In the genomic region with DNA sequence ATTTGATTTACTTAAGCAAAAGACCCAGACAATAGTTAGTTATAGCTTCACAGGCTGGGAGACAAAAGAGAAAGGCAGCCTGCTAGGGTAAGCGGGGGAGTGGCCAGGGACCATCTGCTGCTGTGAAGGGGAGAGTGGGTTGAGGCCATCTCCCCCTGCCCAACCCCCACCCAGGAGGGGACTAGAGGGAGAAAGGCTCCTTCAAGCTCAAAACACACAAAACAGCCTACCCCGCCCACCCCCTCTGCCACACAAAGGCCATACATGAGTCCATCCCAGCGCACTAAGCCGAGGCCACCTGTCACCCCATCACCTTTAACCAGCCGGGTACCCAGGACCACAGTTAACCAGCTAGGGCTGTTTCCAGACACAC, we compare ENCODE assay signal across 8 mouse cellular contexts. TPM values are rescaled to one million over a fixed set of nuclear protein-coding genes. Genes with fewer than 3 reads are reported as not detected.
DNase-seq lines count a peak whose midpoint lies in the region; ATAC-seq lines count a peak whose summit lies in the region.

No protein-coding gene starts in this region.

- intact Hi-C loops in left cerebral cortex, postnatal 4 days (cut with DNase I): no loop called here
- intact Hi-C loops in left cerebral cortex, postnatal 36 days (cut with DNase I): no loop called here

- H3K36me3 ChIP-seq in intestine, embryonic 15.5 days: 0 out of 2 replicates have a peak, but pooled peaks cover 7% of the 10 kb centered on the region

- H3K9ac ChIP-seq in intestine, embryonic 15.5 days: no peak overlapping the region

- ATAC-seq in intestine, embryonic 15.5 days: no peak

- H3K27me3 ChIP-seq in intestine, embryonic 15.5 days (replicated peaks): no peaks in the 10 kb centered on the region

- peak overlapping the region; percentile 55 for H3K4me2 ChIP-seq in intestine, embryonic 15.5 days (replicated peaks)

- peak overlapping the region; percentile 9; the same call in 1 of the 2 replicates for H3K4me3 ChIP-seq in intestine, embryonic 15.5 days (replicated peaks)

- 55% methylated on average over 5 of the region's 5 CpGs for WGBS in intestine, embryonic 15.5 days

- H3K27ac ChIP-seq in intestine, embryonic 15.5 days: peak overlapping the region; percentile 67; the same call in 1 of the 2 replicates

- H3K9me3 ChIP-seq in intestine, embryonic 15.5 days: no peaks in the 10 kb centered on the region

- DNase-seq in left cerebral cortex, postnatal 4 days: peak; percentile 93
- no peak for DNase-seq in left cerebral cortex, postnatal 36 days (ENCODE audit: low spot score in 2 of 2)
- DNase-seq in embryo, embryonic 11.5 days (ENCODE audit: low read depth, low spot score): peak; percentile 38
- DNase-seq in retina, embryonic 14.5 days (ENCODE audit: low spot score): peak; percentile 81
- DNase-seq in testis, postnatal 14 days (ENCODE audit: low spot score): no peak
- DNase-seq in cerebellum, adult 11 months: no peak
- no peak for DNase-seq in urinary bladder, adult 2 months (ENCODE audit: low spot score)

- H3K4me1 ChIP-seq in intestine, embryonic 15.5 days (replicated peaks): peaks cover 8% of the 10 kb centered on the region

RNA-seq across cellular contexts. Expression of gene Mfng, which starts 2.3 kb away (rescaled TPM):
- total RNA-seq in left cerebral cortex, postnatal 4 days (2021): 1 to 10 TPM; 7.3 to 7.7 TPM
- total RNA-seq in left cerebral cortex, postnatal 36 days (2021): 1 to 10 TPM; 4.9 to 6.0 TPM
- polyA plus RNA-seq in intestine, embryonic 15.5 days (2015; fragmentation: Nextera tagmentation; extraction: Ambion mirVana): 19.7 and 20.4 TPM in 2 replicates
- polyA plus RNA-seq in urinary bladder, adult 2 months (2012; rRNA removed): 8.0 and 9.2 TPM in 2 replicates

RNA-seq across cellular contexts. Expression of gene Card10, which starts 31.9 kb away (rescaled TPM):
- total RNA-seq in left cerebral cortex, postnatal 4 days (2021): 1 to 10 TPM; 5.2 to 5.4 TPM
- 1 to 10 TPM; 3.6 to 4.3 TPM for total RNA-seq in left cerebral cortex, postnatal 36 days (2021)
- 6.9 and 7.3 TPM in 2 replicates for polyA plus RNA-seq in intestine, embryonic 15.5 days (2015; fragmentation: Nextera tagmentation; extraction: Ambion mirVana)
- 8.6 and 9.5 TPM in 2 replicates for polyA plus RNA-seq in urinary bladder, adult 2 months (2012; rRNA removed)

RNA-seq across cellular contexts. Expression of gene Elfn2, which starts 52.4 kb away (rescaled TPM):
- total RNA-seq in left cerebral cortex, postnatal 4 days (2021): 10 to 100 TPM; 79.2 to 81.2 TPM
- total RNA-seq in left cerebral cortex, postnatal 36 days (2021): 100 to 1,000 TPM; 130 to 159 TPM
- 0.08 and 0.29 TPM in 2 replicates for polyA plus RNA-seq in intestine, embryonic 15.5 days (2015; fragmentation: Nextera tagmentation; extraction: Ambion mirVana)
- 0.03 and 0.04 TPM in 2 replicates for polyA plus RNA-seq in urinary bladder, adult 2 months (2012; rRNA removed)

Comparison
In these comparisons a context has a peak if more than half of its experiments do, and no peak if none do; other contexts are left out.
1. DNase-seq: peak in left cerebral cortex, postnatal 4 days (single experiment), embryo, embryonic 11.5 days (single experiment) and retina, embryonic 14.5 days (single experiment); none in left cerebral cortex, postnatal 36 days (0 of 2), testis, postnatal 14 days (single experiment), cerebellum, adult 11 months (single experiment) and urinary bladder, adult 2 months (single experiment).